Mouse (Mus musculus) testis, adult 2 months (tissue): ENCODE data around the gene Ndc1.

ENCODE experiments used
- CTCF ChIP-seq: fragments of 200-500 bp; IDR thresholded peaks from 2 replicates; pipeline ENCODE4 v1.5.1; 2012; ENCODE audit warnings: low read depth, mild to moderate bottlenecking, inconsistent platforms, low read length, moderate library complexity; ENCODE audit not compliant: control insufficient read depth, insufficient read depth, insufficient replicate concordance
- POLR2A ChIP-seq: fragments of 200-500 bp; IDR thresholded peaks from 2 replicates; pipeline ENCODE4 v1.6.1; 2012; ENCODE audit warnings: low read depth, mild to moderate bottlenecking, inconsistent platforms, low read length, moderate library complexity; ENCODE audit not compliant: control insufficient read depth

DNA sequence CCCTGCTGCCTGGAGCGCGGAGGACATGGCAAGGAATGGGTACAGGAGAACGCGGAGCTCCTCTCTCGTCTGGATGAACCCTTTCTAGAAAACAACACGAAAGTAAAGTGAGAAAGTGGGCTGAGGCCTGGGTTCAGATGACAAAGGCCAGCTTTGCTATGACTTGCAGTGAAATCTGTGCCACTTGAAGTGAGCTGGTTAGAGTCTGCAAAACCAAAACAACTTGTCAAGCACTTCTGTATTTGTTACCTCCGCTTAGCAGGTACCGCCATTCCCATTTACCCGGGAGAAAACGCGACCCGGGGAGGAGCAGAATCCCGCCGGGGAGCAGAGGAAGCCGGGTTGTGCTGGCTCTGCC, 66.4 kb downstream of the Ndc1 start:
- TF ChIP-seq CTCF = no peak
- TF ChIP-seq POLR2A = no peak
